Mouse (Mus musculus): ENCODE measurements at regions not wholly inside any gene's neighbourhood (a gene's known extent, or its start where the extent isn't known, plus 50 kb on each side); places are given as distances from the start of the nearest gene placed in this dataset.

DNA sequence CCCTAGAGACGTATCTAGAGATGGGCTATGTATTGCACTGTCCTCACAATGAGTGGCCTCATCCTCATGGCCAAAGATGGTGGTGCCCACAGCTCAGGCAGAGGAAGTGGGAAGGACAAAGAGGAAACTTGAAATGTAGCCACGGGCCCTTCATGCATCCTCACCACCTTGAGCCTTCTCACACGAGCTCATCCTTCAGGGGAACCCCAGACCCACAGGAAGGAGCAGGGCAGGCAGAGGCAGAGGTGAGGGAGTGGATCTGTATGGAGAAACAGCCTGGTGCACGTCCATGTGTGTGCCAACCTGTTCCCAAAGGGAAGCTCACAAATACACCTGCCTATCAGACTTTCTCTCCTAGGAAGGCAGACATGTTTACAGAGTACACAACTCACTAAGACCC, 143.0 kb downstream of the Tomm20 start:
- no peak overlapping the region for H3K27ac ChIP-seq (ENCODE audit: insufficient read depth, low read length)
- TF ChIP-seq CTCF (IDR thresholded peaks at IDR 0.05; ENCODE audit: borderline replicate concordance, insufficient read depth, low read length): no peak
- TF ChIP-seq POLR2A (IDR thresholded peaks at IDR 0.05; ENCODE audit: low read depth, low read length): no peak
- no peak overlapping the region for H3K4me3 ChIP-seq (ENCODE audit: insufficient read depth, low read length)
- no peaks in the 10 kb centered on the region for H3K4me1 ChIP-seq (ENCODE audit: control insufficient read depth, insufficient read depth, low read length)

DNA sequence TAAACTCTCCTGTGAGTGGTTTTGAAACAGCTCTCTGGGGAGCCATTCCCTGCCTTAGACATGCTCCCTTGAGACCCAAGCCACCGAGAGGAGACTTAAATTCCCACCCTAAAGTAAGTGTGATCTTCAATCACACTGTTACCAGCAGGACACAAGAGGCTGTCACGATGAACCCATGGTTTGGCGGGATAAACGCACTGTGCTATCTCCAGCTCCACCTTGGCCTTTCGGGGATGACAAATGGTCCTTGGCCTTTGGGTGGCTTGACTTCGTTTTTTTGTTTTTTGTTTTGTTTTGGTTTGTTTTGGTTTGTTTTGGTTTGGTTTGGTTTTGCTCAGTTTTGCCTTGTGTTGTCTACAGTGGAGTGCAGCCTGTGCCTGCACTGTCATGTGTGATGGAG, 144.7 kb downstream of the Tomm20 start:
- Histone ChIP-seq H3K27ac (ENCODE audit: insufficient read depth, low read length) (no peak overlapping the region), H3K4me3 (ENCODE audit: insufficient read depth, low read length) (no peak overlapping the region), H3K4me1 (ENCODE audit: control insufficient read depth, insufficient read depth, low read length) (no peaks in the 10 kb centered on the region)
- TF ChIP-seq CTCF (IDR thresholded peaks at IDR 0.05; ENCODE audit: borderline replicate concordance, insufficient read depth, low read length) (no peak), POLR2A (IDR thresholded peaks at IDR 0.05; ENCODE audit: low read depth, low read length) (no peak)

DNA sequence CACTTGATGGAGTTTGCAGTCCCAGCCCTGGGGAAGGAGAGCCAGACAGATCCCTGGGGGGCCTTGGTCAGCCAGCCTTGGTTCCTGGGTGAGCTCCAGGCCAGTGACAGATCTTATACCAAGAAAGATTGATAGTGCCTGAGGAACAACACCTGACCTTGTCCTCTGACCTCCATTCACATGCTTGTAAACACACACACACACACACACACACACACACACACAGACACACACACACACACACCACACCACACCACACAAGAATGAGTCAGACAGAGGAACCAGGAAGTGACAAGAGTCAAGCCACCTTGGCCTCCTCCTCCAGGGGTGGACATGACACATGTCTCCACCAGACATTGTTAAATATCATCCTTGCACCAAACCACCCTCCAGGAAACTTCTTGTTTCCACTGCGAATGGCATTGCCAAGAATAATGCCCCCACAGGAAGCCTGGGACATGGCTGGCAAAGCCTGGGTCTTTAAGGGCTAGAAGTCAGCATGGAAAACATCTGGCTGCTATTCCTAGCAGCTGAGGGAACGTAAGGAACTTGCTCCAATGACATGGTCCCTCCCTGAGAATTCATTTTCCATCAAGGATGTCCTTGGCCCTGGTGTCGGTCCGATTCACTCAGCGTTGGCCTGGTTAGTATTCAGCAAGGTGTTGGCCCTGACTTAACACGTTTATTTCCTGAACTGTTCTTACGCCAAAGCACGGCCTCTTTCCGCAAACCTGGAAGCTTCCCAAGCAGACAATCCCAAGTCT, 147.9 kb downstream of the Tomm20 start:
- no peak for TF ChIP-seq POLR2A (IDR thresholded peaks at IDR 0.05; ENCODE audit: low read depth, low read length)
- TF ChIP-seq CTCF (IDR thresholded peaks at IDR 0.05; ENCODE audit: borderline replicate concordance, insufficient read depth, low read length): no peak
- H3K27ac ChIP-seq (ENCODE audit: insufficient read depth, low read length): no peak overlapping the region

DNA sequence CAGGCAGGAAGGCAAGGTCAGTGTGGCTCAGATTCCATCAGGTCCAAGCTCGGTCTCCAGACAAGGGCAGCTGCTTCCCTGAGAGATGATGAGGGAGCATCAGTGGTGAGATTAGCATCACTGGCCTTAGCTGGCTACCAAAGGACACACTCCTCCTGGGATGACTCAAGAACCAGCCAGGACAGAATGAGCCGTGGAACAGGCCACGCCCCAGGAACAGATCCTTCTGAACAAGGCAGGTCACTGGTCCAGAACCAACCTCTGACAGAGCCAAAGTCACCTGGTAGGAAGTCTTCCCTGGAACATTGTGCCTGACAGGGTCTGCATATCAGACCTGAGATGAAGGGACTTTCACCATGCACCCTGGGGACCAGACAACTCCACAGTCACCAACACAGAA, 152.0 kb downstream of the Tomm20 start:
- no peak for TF ChIP-seq CTCF (IDR thresholded peaks at IDR 0.05; ENCODE audit: borderline replicate concordance, insufficient read depth, low read length)
- TF ChIP-seq POLR2A (IDR thresholded peaks at IDR 0.05; ENCODE audit: low read depth, low read length): no peak
- no peak overlapping the region for H3K27ac ChIP-seq (ENCODE audit: insufficient read depth, low read length)
- H3K4me3 ChIP-seq (ENCODE audit: insufficient read depth, low read length): no peak overlapping the region
- no peaks in the 10 kb centered on the region for H3K4me1 ChIP-seq (ENCODE audit: control insufficient read depth, insufficient read depth, low read length)

More for the DNA sequence above, 147.9 kb downstream of the Tomm20 start:
- H3K4me1 ChIP-seq (ENCODE audit: control insufficient read depth, insufficient read depth, low read length): no peaks in the 10 kb centered on the region
- no peak overlapping the region for H3K4me3 ChIP-seq (ENCODE audit: insufficient read depth, low read length)

DNA sequence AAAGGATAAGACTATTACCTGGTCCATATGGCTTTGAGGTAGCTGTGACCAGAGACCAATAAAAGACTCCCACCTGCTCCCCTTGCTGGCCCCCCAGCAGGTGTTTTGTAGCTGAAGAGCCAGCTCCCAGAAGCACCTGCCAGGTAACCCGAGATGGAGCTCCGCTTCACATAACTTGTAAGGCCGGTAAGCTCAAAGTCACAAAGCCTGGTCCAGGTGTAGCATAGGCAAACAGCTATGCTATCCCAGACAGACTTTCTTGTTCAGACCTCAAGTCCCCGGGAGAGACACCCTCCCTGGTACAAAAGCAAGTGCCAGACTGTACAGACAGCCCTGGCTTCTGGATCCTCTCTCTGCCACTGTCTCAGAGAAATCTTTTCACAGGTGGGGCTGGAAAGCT, 154.6 kb downstream of the Tomm20 start:
- Histone ChIP-seq H3K4me1 (ENCODE audit: control insufficient read depth, insufficient read depth, low read length) (no peaks in the 10 kb centered on the region), H3K27ac (ENCODE audit: insufficient read depth, low read length) (no peak overlapping the region), H3K4me3 (ENCODE audit: insufficient read depth, low read length) (no peak overlapping the region)
- TF ChIP-seq POLR2A (IDR thresholded peaks at IDR 0.05; ENCODE audit: low read depth, low read length) (no peak), CTCF (IDR thresholded peaks at IDR 0.05; ENCODE audit: borderline replicate concordance, insufficient read depth, low read length) (no peak)

DNA sequence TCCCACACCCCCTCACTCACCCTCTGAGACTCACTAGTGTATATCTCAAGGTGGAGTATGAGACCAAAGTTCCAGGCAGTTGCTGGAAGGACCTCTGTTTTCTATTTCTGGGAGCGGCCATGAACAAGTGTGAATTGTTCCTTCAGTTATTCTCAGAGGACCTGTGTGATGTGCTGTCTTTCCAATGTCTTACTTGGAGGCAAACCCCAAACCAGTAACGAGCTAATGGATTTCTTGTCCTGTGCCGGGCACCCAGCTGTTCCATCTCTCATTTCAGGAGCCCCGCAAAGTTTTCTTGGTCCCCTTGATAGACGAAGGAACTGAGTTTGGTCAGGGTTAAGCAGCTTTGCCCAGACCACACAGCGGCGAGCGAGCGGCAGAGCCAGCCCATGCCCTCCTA, 155.4 kb downstream of the Tomm20 start:
- Histone ChIP-seq H3K4me1 (ENCODE audit: control insufficient read depth, insufficient read depth, low read length) (no peaks in the 10 kb centered on the region), H3K27ac (ENCODE audit: insufficient read depth, low read length) (no peak overlapping the region), H3K4me3 (ENCODE audit: insufficient read depth, low read length) (no peak overlapping the region)
- TF ChIP-seq CTCF (IDR thresholded peaks at IDR 0.05; ENCODE audit: borderline replicate concordance, insufficient read depth, low read length) (no peak), POLR2A (IDR thresholded peaks at IDR 0.05; ENCODE audit: low read depth, low read length) (no peak)

DNA sequence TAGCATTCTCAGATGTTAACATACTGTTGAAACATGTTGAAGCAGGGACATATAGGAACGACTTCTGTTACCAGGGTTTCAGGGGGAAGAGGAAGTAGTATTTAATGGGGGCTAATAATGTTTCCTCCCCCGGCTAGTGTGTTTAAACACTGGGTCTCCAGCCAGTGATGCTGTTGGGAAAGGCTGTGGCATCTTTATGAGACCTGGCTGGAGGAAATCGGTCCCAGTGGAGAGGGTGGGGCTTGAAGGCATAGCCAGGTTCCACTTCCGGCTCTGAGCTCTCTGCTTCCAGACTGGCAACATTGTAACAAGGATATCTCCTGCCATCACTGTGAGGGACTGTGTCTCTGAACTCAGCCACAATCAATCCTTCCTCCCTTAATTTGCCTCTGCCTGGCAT, 156.6 kb downstream of the Tomm20 start:
- no peaks in the 10 kb centered on the region for H3K4me1 ChIP-seq (ENCODE audit: control insufficient read depth, insufficient read depth, low read length)
- H3K27ac ChIP-seq (ENCODE audit: insufficient read depth, low read length): no peak overlapping the region
- TF ChIP-seq CTCF (IDR thresholded peaks at IDR 0.05; ENCODE audit: borderline replicate concordance, insufficient read depth, low read length) (no peak), POLR2A (IDR thresholded peaks at IDR 0.05; ENCODE audit: low read depth, low read length) (no peak)
- no peak overlapping the region for H3K4me3 ChIP-seq (ENCODE audit: insufficient read depth, low read length)

DNA sequence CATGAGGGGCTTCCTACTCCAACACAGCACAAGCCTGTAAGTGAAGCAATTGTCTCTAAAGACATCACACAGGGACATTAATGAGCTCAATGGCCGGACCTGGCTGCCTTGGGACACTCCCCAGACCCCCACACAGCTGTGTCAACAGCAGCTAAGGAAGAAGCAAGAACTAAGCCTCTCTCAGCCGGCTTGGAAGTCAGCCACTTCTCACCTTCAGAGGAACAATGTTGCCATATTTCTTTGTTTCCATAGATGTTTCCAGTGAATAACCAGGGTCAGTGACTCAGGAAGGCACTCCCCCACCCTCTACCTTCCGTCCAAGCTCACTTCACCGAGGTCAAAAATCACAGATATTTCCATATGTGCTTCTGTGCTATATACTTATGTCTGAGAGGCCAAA, 157.0 kb downstream of the Tomm20 start:
- no peak overlapping the region for H3K4me3 ChIP-seq (ENCODE audit: insufficient read depth, low read length)
- no peak overlapping the region for H3K27ac ChIP-seq (ENCODE audit: insufficient read depth, low read length)
- no peak for TF ChIP-seq CTCF (IDR thresholded peaks at IDR 0.05; ENCODE audit: borderline replicate concordance, insufficient read depth, low read length)
- no peak for TF ChIP-seq POLR2A (IDR thresholded peaks at IDR 0.05; ENCODE audit: low read depth, low read length)
- no peaks in the 10 kb centered on the region for H3K4me1 ChIP-seq (ENCODE audit: control insufficient read depth, insufficient read depth, low read length)

DNA sequence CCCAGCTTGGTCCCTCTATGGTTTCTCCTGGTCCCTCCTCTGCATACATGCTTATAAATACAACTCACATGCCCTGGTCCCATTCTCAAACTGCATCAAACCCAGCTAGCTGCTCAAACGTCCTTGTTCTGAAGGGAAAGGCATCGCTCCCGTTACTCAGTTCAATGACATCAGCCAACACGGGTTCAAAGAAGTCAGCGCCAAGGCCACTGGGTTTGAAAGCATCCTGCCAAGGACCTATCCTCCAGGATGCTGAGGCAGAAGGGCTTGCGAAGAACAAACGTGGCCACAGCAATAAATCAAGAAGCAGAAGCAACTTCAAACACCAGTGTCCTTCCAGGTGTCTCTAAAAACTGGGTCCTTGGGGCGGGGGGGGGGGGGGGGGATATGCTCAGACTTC, 158.2 kb downstream of the Tomm20 start:
- Histone ChIP-seq H3K4me1 (ENCODE audit: control insufficient read depth, insufficient read depth, low read length) (no peaks in the 10 kb centered on the region), H3K4me3 (ENCODE audit: insufficient read depth, low read length) (no peak overlapping the region), H3K27ac (ENCODE audit: insufficient read depth, low read length) (no peak overlapping the region)
- TF ChIP-seq CTCF (IDR thresholded peaks at IDR 0.05; ENCODE audit: borderline replicate concordance, insufficient read depth, low read length): no peak
- no peak for TF ChIP-seq POLR2A (IDR thresholded peaks at IDR 0.05; ENCODE audit: low read depth, low read length)

DNA sequence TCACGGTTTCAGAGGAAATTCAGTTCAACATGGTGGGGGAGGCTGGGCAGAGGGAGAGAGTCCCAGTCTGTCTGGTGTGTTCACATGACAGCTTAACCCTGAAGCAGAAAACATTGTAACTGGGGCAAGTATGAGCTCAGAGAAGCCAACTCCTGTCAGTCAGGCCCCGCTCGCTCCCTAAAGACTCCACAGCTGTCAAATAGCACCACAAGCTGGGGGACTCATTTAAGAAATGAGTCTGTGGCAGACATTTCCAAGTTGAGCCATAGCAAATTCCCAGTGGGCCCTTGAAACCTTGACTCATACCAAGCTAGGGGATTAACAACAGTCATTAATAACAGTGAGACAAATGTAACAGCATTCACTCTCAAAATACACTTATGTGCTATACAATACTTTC, 160.4 kb downstream of the Tomm20 start:
- H3K27ac ChIP-seq (ENCODE audit: insufficient read depth, low read length): peak overlapping the region; percentile 28; the same call in 1 of the 2 replicates
- H3K4me1 ChIP-seq (ENCODE audit: control insufficient read depth, insufficient read depth, low read length): no peaks in the 10 kb centered on the region
- no peak overlapping the region for H3K4me3 ChIP-seq (ENCODE audit: insufficient read depth, low read length)
- TF ChIP-seq POLR2A (IDR thresholded peaks at IDR 0.05; ENCODE audit: low read depth, low read length) (no peak), CTCF (IDR thresholded peaks at IDR 0.05; ENCODE audit: borderline replicate concordance, insufficient read depth, low read length) (no peak)

Measured in embryonic fibroblast, embryonic 13.5 days (primary cell).